Mouse (Mus musculus): ENCODE measurements around the gene Hif1an. TPM values are rescaled to one million over a fixed set of nuclear protein-coding genes. Genes with fewer than 3 reads are reported as not detected.

Gene Hif1an
- polyA plus RNA-seq, 1 experiment from 2014 or later: 34.8 TPM

DNA sequence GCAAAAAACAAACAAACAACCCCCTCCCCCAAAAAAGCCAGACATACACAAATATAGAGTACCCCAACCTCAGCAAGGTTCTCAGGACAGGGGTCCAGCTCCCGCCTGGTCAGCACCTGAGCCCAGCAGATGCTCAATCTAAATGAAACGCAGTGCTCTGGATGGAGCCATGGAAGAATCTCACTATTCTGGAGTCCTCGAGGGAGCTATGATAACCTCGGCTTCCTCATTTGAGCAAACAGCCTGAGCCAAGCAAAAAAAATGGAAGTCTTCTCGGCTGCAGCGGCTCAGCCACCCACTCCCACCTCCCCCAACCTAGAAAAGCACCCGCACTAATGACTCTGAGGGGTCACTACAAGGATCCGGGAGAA, 8.2 kb upstream of the Hif1an start:
- Histone ChIP-seq H3K9me3 (ENCODE audit: control insufficient read depth, low read length) (no peaks in the 10 kb centered on the region), H3K4me2 (ENCODE audit: low read length) (peak overlapping the region; percentile 75), H3K9ac (replicated peaks; ENCODE audit: low read depth, low read length) (peak overlapping the region; percentile 88), H3K4me3 (replicated peaks; ENCODE audit: low read length) (peak overlapping the region; percentile 84), H3K27ac (ENCODE audit: low read length) (no peak overlapping the region), H3K4me1 (replicated peaks; ENCODE audit: control insufficient read depth, insufficient read depth, low read length) (peaks cover 12% of the 10 kb centered on the region), H3K36me3 (ENCODE audit: control insufficient read depth, insufficient read depth) (peaks cover 24% of the 10 kb centered on the region), H3K27me3 (replicated peaks; ENCODE audit: control insufficient read depth, insufficient read depth, low read length) (peaks cover 6% of the 10 kb centered on the region; the same call in 1 of the 2 replicates)
- ATAC-seq: no peak; the same call in 1 of the 2 replicates
- 3% methylated on average over 8 of the region's 8 CpGs for WGBS

DNA sequence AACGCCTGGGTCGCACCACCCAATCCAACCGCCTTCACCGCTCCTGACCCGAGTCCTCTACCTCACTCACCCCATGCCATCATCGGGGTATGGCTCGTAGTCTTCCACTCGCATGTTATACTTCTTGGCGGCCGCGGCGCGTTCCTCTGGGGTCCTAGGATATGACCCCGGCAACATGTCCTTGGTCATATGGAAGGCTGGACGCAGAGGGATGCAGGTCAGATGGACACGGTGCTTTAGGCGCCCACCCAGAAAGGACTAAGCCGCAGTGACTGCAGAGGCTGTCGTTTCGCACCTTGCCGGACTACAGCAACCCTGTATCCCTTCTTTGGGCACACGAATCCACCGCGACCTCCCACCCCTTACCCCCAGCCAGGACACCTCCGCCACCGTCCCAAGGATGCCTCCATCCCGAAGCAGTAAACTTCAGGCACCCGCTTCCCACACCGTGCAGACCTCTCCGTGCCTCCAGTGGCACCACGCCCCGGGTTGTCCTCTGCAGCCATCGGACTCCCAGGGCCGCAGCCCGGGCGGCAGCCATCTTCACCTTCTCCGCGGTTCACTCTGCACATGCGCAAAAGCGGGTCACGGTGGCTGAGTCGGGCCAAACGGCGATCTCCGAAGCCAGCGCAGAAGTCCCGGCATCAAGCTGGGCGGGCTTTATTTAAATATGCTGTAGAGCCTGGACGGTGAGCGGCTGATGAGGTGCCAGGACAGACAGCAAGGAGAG, 7.6 kb upstream of the Hif1an start, which contains the start of gene Ndufb8:
Ndufb8 (minus strand) TSS at position 580 of the 730 bp plus-strand sequence.
- Histone ChIP-seq H3K36me3 (ENCODE audit: control insufficient read depth, insufficient read depth) (peaks cover 19% of the 10 kb centered on the region), H3K9me3 (ENCODE audit: control insufficient read depth, low read length) (no peaks in the 10 kb centered on the region), H3K9ac (replicated peaks; ENCODE audit: low read depth, low read length) (peak within 1 kb of the TSS; percentile 88), H3K4me1 (replicated peaks; ENCODE audit: control insufficient read depth, insufficient read depth, low read length) (peaks cover 12% of the 10 kb centered on the region), H3K27ac (ENCODE audit: low read length) (peak within 1 kb of the TSS; percentile 6; the same call in 1 of the 2 replicates), H3K4me2 (ENCODE audit: low read length) (peak within 1 kb of the TSS; percentile 75), H3K27me3 (replicated peaks; ENCODE audit: control insufficient read depth, insufficient read depth, low read length) (peaks cover 8% of the 10 kb centered on the region; the same call in 1 of the 2 replicates), H3K4me3 (replicated peaks; ENCODE audit: low read length) (peak within 1 kb of the TSS; percentile 84)
- ATAC-seq: peak; percentile 89
- under 1% methylated on average over 50 of the region's 50 CpGs for WGBS

DNA sequence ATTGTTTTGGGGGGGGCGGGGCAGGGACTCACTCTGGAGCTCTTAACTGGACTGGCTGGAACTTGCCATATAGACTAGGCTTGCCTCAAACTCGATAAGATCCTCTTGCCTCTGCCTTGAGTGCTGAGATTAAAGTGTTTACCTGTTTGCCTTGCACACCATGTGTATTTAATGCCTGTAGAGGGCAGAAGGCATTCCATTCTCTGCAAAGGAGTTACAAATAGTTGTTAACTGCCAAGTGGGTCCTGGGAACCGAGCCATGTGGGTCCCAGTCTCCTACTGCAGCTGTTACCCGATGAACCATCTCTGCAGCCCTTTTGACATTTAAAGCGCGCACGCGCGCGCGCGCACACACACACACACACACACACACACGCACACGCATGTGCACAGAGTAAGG, 1.4 kb downstream of the Hif1an start:
- Histone ChIP-seq H3K4me3 (replicated peaks; ENCODE audit: low read length) (no peak overlapping the region), H3K4me2 (ENCODE audit: low read length) (peak overlapping the region; percentile 96), H3K27me3 (replicated peaks; ENCODE audit: control insufficient read depth, insufficient read depth, low read length) (0 out of 2 replicates have a peak, but pooled peaks cover 3% of the 10 kb centered on the region), H3K36me3 (ENCODE audit: control insufficient read depth, insufficient read depth) (peaks cover 8% of the 10 kb centered on the region; the same call in 1 of the 2 replicates), H3K4me1 (replicated peaks; ENCODE audit: control insufficient read depth, insufficient read depth, low read length) (peaks cover 21% of the 10 kb centered on the region), H3K27ac (ENCODE audit: low read length) (no peak overlapping the region), H3K9ac (replicated peaks; ENCODE audit: low read depth, low read length) (no peak overlapping the region), H3K9me3 (ENCODE audit: control insufficient read depth, low read length) (no peaks in the 10 kb centered on the region)
- no peak for ATAC-seq
- 92% methylated on average over 14 of the region's 14 CpGs for WGBS

DNA sequence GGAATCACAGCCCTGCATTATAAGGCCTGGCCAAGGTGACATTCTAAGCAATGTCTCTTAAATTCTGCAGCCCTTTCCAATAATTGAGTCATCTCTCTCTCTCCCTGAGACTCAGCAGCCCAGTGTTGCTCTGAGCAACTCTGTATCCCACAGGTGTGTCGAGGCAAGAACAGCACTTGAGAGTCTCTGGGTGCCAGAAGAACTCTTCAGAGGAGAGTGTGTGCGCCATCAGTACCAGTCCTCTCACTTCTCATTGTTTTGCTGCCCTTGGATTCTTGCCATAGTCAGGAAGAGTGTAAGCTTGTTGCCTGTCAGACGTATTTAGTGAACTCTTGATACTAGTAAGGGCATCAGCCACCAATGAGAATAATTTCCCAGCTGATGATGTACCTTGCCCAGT, 5.1 kb downstream of the Hif1an start:
- H3K27ac ChIP-seq (ENCODE audit: low read length): no peak overlapping the region
- H3K4me1 ChIP-seq (replicated peaks; ENCODE audit: control insufficient read depth, insufficient read depth, low read length): peaks cover 21% of the 10 kb centered on the region
- H3K4me3 ChIP-seq (replicated peaks; ENCODE audit: low read length): no peak overlapping the region
- peaks cover 23% of the 10 kb centered on the region for H3K36me3 ChIP-seq (ENCODE audit: control insufficient read depth, insufficient read depth)
- H3K4me2 ChIP-seq (ENCODE audit: low read length): no peak overlapping the region
- H3K27me3 ChIP-seq (replicated peaks; ENCODE audit: control insufficient read depth, insufficient read depth, low read length): no peaks in the 10 kb centered on the region
- 91% methylated on average over 3 of the region's 3 CpGs for WGBS
- H3K9ac ChIP-seq (replicated peaks; ENCODE audit: low read depth, low read length): no peak overlapping the region
- no peaks in the 10 kb centered on the region for H3K9me3 ChIP-seq (ENCODE audit: control insufficient read depth, low read length)
- no peak for ATAC-seq

DNA sequence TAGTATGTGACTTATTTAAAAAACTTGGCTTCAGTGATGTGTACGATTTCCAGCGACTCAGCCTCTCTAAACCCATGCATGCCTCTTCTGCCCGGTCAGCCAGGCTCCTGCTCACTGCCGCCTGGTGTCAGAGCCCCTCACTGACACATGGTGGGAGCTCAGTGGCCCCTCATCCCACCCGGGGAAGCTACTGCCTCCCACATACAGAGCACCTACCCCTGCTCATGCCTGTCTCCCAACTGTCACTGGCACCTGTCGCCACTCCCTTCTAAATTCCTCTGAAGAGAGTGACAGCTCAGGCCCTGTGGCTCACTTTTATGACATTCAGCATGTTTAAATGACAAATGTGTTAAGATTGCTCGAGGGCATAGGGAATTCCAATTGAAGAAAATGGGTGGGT, 13.6 kb downstream of the Hif1an start:
- Histone ChIP-seq H3K9ac (replicated peaks; ENCODE audit: low read depth, low read length) (no peak overlapping the region), H3K9me3 (ENCODE audit: control insufficient read depth, low read length) (no peaks in the 10 kb centered on the region), H3K4me3 (replicated peaks; ENCODE audit: low read length) (no peak overlapping the region), H3K27me3 (replicated peaks; ENCODE audit: control insufficient read depth, insufficient read depth, low read length) (no peaks in the 10 kb centered on the region), H3K27ac (ENCODE audit: low read length) (no peak overlapping the region), H3K4me2 (ENCODE audit: low read length) (no peak overlapping the region), H3K4me1 (replicated peaks; ENCODE audit: control insufficient read depth, insufficient read depth, low read length) (no peaks in the 10 kb centered on the region), H3K36me3 (ENCODE audit: control insufficient read depth, insufficient read depth) (peaks cover 15% of the 10 kb centered on the region)
- no peak for ATAC-seq
- WGBS: 81% methylated on average over 7 of the region's 7 CpGs

DNA sequence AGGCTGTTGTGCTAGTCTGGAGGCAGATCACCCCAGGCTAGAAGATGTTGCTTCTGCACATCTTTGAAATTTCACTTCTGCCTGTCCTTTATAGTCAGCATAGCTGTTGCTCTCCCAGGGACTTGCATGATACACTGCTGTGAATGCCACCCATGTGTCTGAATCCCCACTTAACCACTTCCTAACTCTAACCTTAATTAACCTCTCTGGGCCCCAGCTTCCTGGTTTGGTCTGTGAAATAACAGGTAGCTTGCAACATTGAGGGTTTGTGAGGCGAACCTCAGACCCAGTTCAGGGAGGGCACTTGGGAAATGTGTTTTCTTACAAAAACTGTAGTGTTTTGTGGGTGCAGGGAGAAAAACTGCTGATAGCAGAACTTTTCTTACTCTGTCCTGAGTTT, 15.4 kb downstream of the Hif1an start:
- no peak overlapping the region for H3K9ac ChIP-seq (replicated peaks; ENCODE audit: low read depth, low read length)
- H3K4me3 ChIP-seq (replicated peaks; ENCODE audit: low read length): no peak overlapping the region
- no peaks in the 10 kb centered on the region for H3K9me3 ChIP-seq (ENCODE audit: control insufficient read depth, low read length)
- 89% methylated on average over 1 of the region's 1 CpGs for WGBS
- H3K36me3 ChIP-seq (ENCODE audit: control insufficient read depth, insufficient read depth): peaks cover 8% of the 10 kb centered on the region; the same call in 1 of the 2 replicates
- H3K27me3 ChIP-seq (replicated peaks; ENCODE audit: control insufficient read depth, insufficient read depth, low read length): no peaks in the 10 kb centered on the region
- H3K4me1 ChIP-seq (replicated peaks; ENCODE audit: control insufficient read depth, insufficient read depth, low read length): no peaks in the 10 kb centered on the region
- no peak overlapping the region for H3K27ac ChIP-seq (ENCODE audit: low read length)
- no peak for ATAC-seq
- no peak overlapping the region for H3K4me2 ChIP-seq (ENCODE audit: low read length)

DNA sequence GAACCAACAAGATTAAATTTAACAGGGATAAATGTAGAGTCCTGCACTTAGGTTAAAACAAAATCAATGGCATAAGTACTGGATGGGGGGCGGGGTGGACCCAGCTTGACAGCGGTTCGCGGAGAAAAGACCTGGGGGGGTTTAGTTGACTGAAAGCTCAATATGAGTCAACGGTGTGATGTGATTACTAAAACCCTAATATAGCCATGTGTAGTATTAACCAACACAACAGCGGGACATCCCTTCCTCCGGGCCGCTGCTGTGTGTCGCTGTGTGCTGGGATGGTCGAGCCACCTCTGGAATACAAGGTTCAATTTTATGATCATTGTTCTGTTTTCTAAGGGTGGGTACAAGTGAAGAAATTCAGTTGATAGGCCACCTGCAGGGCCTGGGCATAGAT, 19.5 kb downstream of the Hif1an start:
- WGBS: 83% methylated on average over 10 of the region's 10 CpGs
- no peak overlapping the region for H3K4me3 ChIP-seq (replicated peaks; ENCODE audit: low read length)
- ATAC-seq: peak; percentile 15; the same call in 1 of the 2 replicates

DNA sequence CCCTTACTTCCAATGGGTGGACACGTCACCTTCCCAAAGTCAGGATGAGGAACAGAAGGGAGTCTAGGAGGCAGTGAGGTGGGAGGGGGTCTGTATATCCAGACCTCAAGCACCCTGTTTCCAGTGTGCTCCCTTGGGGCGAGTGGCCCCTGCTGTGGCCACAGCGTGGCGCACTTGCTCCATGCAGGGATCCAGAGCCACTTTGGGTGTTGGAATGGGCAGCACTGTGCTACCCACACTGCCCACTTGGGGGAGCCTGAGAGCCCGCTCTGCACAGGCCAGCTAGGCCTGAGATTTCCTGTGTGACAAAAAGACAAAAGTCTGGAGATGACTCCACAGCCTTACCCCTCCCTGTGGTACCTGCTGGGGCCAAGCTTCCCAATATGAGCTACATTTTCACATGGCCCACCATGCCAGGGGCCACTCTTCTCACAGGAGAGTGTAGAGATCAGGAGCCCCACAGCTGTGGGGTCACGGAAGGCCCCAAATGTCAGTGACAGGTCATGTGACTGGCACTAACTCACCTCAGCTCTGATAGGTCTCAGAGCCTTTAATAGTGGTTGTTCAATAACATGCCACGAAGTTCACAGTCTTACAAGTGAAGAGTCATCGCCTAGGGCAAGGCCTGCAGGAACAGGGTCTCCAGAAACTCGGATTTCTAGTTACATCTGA, 20.1 kb downstream of the Hif1an start:
- H3K9ac ChIP-seq (replicated peaks; ENCODE audit: low read depth, low read length): no peak overlapping the region
- no peaks in the 10 kb centered on the region for H3K4me1 ChIP-seq (replicated peaks; ENCODE audit: control insufficient read depth, insufficient read depth, low read length)
- H3K4me2 ChIP-seq (ENCODE audit: low read length): no peak overlapping the region
- H3K36me3 ChIP-seq (ENCODE audit: control insufficient read depth, insufficient read depth): no peaks in the 10 kb centered on the region
- ATAC-seq: peak; percentile 89
- H3K27ac ChIP-seq (ENCODE audit: low read length): no peak overlapping the region
- H3K27me3 ChIP-seq (replicated peaks; ENCODE audit: control insufficient read depth, insufficient read depth, low read length): 0 out of 2 replicates have a peak, but pooled peaks cover 2% of the 10 kb centered on the region
- 34% methylated on average over 9 of the region's 9 CpGs for WGBS
- no peaks in the 10 kb centered on the region for H3K9me3 ChIP-seq (ENCODE audit: control insufficient read depth, low read length)
- H3K4me3 ChIP-seq (replicated peaks; ENCODE audit: low read length): no peak overlapping the region

More for the DNA sequence above, 19.5 kb downstream of the Hif1an start:
- no peaks in the 10 kb centered on the region for H3K36me3 ChIP-seq (ENCODE audit: control insufficient read depth, insufficient read depth)
- H3K4me1 ChIP-seq (replicated peaks; ENCODE audit: control insufficient read depth, insufficient read depth, low read length): no peaks in the 10 kb centered on the region
- no peaks in the 10 kb centered on the region for H3K9me3 ChIP-seq (ENCODE audit: control insufficient read depth, low read length)
- H3K27ac ChIP-seq (ENCODE audit: low read length): no peak overlapping the region
- H3K9ac ChIP-seq (replicated peaks; ENCODE audit: low read depth, low read length): no peak overlapping the region
- no peak overlapping the region for H3K4me2 ChIP-seq (ENCODE audit: low read length)
- H3K27me3 ChIP-seq (replicated peaks; ENCODE audit: control insufficient read depth, insufficient read depth, low read length): 0 out of 2 replicates have a peak, but pooled peaks cover 2% of the 10 kb centered on the region

DNA sequence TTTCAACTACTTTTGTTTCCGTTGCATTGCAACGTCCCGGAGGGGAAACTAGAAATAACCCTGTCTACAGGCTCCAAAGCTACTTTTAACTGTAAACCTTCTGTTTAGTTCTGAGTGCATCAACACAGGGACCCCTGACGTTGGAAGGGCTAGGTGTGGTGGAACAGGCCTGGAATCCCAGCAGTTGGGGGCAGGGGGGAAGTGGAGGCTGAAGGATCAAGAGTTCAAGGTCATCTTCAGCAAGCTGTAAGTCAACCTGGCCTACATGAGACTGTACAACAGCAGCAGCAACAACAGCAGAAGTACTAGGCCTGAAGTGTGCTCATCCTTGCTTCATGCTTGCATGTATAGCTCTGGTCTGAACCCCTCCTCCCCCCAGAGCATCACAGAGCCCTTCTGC, 25.4 kb downstream of the Hif1an start:
- H3K27me3 ChIP-seq (replicated peaks; ENCODE audit: control insufficient read depth, insufficient read depth, low read length): 0 out of 2 replicates have a peak, but pooled peaks cover 2% of the 10 kb centered on the region
- no peak for ATAC-seq

More for the DNA sequence above, 25.4 kb downstream of the Hif1an start:
- H3K9ac ChIP-seq (replicated peaks; ENCODE audit: low read depth, low read length): no peak overlapping the region
- H3K4me2 ChIP-seq (ENCODE audit: low read length): no peak overlapping the region
- no peak overlapping the region for H3K4me3 ChIP-seq (replicated peaks; ENCODE audit: low read length)
- 53% methylated on average over 4 of the region's 4 CpGs for WGBS
- H3K27ac ChIP-seq (ENCODE audit: low read length): no peak overlapping the region
- H3K4me1 ChIP-seq (replicated peaks; ENCODE audit: control insufficient read depth, insufficient read depth, low read length): no peaks in the 10 kb centered on the region
- no peaks in the 10 kb centered on the region for H3K36me3 ChIP-seq (ENCODE audit: control insufficient read depth, insufficient read depth)
- no peaks in the 10 kb centered on the region for H3K9me3 ChIP-seq (ENCODE audit: control insufficient read depth, low read length)

Data from forebrain, embryonic 16.5 days (tissue).